Mouse (Mus musculus) stomach, postnatal 0 days (tissue): ENCODE measurements around the gene Orai1. TPM values are rescaled to one million over a fixed set of nuclear protein-coding genes. Genes with fewer than 3 reads are reported as not detected.

Experiments
- ATAC-seq: fragments of 200-750 bp; cut with Nextera tagmentation; 2 replicates; pipeline ENCODE4 v1.8.0; 2017; ENCODE audit not compliant: low FRiP score, low TSS enrichment
- DNase-seq: peaks from one replicate; pipeline ENCODE4 v3.0.0-alpha.2; 2016; ENCODE audit warnings: low spot score
- H3K27ac ChIP-seq: fragments of 300-500 bp; sonication (generic); replicated peaks from 2 replicates; pipeline ENCODE4 v1.5.1; 2014; ENCODE audit warnings: mild to moderate bottlenecking, control low read depth
- H3K27me3 ChIP-seq: fragments of 300-500 bp; sonication (generic); 2 replicates; pipeline ENCODE4 v1.6.1; 2014; ENCODE audit warnings: low read length; ENCODE audit not compliant: control insufficient read depth, insufficient read depth
- H3K36me3 ChIP-seq: fragments of 300-500 bp; sonication (generic); 2 replicates; pipeline ENCODE4 v1.6.1; 2014; ENCODE audit warnings: low read length, mixed read lengths; ENCODE audit not compliant: control insufficient read depth, insufficient read depth
- H3K4me1 ChIP-seq: fragments of 300-500 bp; sonication (generic); replicated peaks from 2 replicates; pipeline ENCODE4 v1.6.1; 2014; ENCODE audit warnings: antibody characterized with exemption; ENCODE audit not compliant: control insufficient read depth, insufficient read depth
- H3K4me2 ChIP-seq: fragments of 300-500 bp; sonication (generic); replicated peaks from 2 replicates; pipeline ENCODE4 v1.6.1; 2014; ENCODE audit warnings: low read depth, mild to moderate bottlenecking, control low read depth, moderate library complexity
- H3K4me3 ChIP-seq: fragments of 300-500 bp; sonication (generic); 2 replicates; pipeline ENCODE4 v1.5.1; 2014; ENCODE audit warnings: low read depth, low read length, control low read depth
- H3K9ac ChIP-seq: fragments of 300-500 bp; sonication (generic); 2 replicates; pipeline ENCODE4 v1.6.1; 2014; ENCODE audit warnings: mild to moderate bottlenecking, low read length, control low read depth, mixed read lengths
- H3K9me3 ChIP-seq: fragments of 300-500 bp; sonication (generic); 2 replicates; pipeline ENCODE4 v1.6.1; 2016; ENCODE audit warnings: low read length; ENCODE audit not compliant: control insufficient read depth
- CTCF ChIP-seq: IDR thresholded peaks from 2 replicates; pipeline ENCODE4 v1.5.1; 2016; ENCODE audit warnings: antibody characterized with exemption, low read depth, mild to moderate bottlenecking, moderate library complexity
- EP300 ChIP-seq: optimal IDR thresholded peaks from 2 replicates; pipeline ENCODE3; 2016; ENCODE audit warnings: antibody characterized with exemption
- WGBS: fragments of 180-500 bp; shearing (Covaris S2); extraction: QIAGEN DNeasy Blood & Tissue Kit; methylation state at CpG from one replicate; pipeline ENCODE4 v1.1.7; 2014; 5-methylcytosine and 5-hydroxymethylcytosine counted together
- polyA plus RNA-seq: library from polyadenylated mRNA; unstranded; fragments of >200 nt; fragmentation: Nextera tagmentation; extraction: Ambion mirVana; gene quantifications from 2 replicates; pipeline ENCODE4 v1.2.1, GENCODE M21; 2015

Orai1 gene
- polyA plus RNA-seq, 1 experiment from 2014 or later = 29.6 TPM

DNA sequence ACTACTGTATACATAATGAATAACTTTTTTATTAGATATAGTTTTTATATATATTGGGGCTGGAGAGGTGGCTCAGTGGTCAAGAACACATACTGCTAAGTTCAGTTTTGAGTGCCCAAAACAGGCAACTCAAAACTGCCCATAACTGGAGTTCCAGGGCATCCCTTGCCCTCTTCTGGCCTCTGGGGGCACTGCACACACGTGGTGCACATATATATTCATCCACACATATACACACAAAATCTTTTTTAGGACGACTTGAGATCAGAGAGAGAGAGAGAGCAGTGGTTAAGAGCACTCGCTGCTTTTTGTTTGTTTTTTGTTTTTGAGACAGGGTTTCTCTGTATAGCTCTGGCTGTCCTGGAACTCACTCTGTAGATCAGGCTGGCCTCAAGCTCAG, 16.4 kb downstream of the Orai1 start:
- Histone ChIP-seq H3K27ac (no peak overlapping the region), H3K27me3 (no peaks in the 10 kb centered on the region), H3K4me2 (no peak overlapping the region), H3K4me3 (no peak overlapping the region), H3K9ac (no peak overlapping the region), H3K36me3 (no peaks in the 10 kb centered on the region), H3K4me1 (no peaks in the 10 kb centered on the region), H3K9me3 (no peaks in the 10 kb centered on the region)
- no peak for TF ChIP-seq EP300
- TF ChIP-seq CTCF = peak; percentile 35
- DNase-seq = no peak
- no peak for ATAC-seq
- WGBS = 97% methylated on average over 3 of the region's 3 CpGs

DNA sequence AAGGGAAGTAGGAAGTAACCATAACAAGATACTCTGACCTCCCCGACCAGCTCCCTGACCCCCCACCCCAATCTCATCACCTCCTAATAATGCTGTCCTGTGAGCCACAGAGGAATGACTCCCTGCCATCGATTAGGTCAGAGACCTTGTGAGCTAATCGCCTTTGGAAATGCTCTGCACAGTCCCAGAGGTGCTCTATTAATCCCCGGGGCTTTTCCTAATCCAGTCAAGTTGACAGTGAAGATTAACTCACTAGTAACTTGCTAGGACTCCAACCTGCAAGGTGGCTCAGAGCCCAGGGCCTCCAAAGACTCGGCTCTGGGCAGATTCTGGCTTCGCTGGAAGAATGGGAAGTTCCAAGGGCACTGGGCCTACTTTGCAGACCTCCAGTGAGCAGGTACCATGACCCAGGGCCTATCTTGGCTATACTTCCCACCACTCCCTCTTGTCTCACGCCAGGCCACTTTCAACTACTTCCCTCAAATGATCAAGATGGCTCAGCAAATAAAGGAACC, 18.8 kb downstream of the Orai1 start:
- Histone ChIP-seq H3K9ac (no peak overlapping the region), H3K9me3 (no peaks in the 10 kb centered on the region), H3K4me1 (no peaks in the 10 kb centered on the region), H3K4me2 (no peak overlapping the region), H3K36me3 (no peaks in the 10 kb centered on the region), H3K27me3 (no peaks in the 10 kb centered on the region), H3K27ac (no peak overlapping the region), H3K4me3 (no peak overlapping the region)
- DNase-seq (no peak), ATAC-seq (no peak)
- 56% methylated on average over 7 of the region's 7 CpGs for WGBS
- no peak for TF ChIP-seq EP300
- TF ChIP-seq CTCF = no peak

DNA sequence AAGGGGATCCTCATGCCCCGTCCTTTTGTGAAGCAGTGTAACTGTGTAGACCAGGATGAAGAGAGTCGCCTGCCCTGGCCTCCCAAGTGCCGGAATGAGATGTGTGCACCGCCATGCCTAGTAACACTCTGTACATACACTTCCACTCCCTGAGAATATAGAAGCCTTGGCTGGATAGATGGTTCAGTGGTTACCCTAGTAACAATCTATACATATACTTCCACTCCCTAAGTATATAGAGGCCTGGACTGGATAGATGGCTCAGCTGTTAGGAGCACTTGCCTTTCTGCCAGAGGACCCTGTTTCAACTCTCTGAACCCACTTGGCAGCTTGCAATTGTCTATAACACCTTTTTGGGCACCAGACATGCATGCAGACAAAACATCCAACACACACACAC, 20.2 kb downstream of the Orai1 start:
- Histone ChIP-seq H3K27ac (peak overlapping the region; percentile 20), H3K36me3 (no peaks in the 10 kb centered on the region), H3K9me3 (no peaks in the 10 kb centered on the region), H3K4me2 (no peak overlapping the region), H3K4me1 (no peaks in the 10 kb centered on the region; the same call in 1 of the 2 replicates), H3K27me3 (no peaks in the 10 kb centered on the region), H3K9ac (no peak overlapping the region), H3K4me3 (no peak overlapping the region)
- DNase-seq = no peak
- 79% methylated on average over 4 of the region's 4 CpGs for WGBS
- peak; percentile 81 for ATAC-seq
- TF ChIP-seq EP300 = no peak
- no peak for TF ChIP-seq CTCF

DNA sequence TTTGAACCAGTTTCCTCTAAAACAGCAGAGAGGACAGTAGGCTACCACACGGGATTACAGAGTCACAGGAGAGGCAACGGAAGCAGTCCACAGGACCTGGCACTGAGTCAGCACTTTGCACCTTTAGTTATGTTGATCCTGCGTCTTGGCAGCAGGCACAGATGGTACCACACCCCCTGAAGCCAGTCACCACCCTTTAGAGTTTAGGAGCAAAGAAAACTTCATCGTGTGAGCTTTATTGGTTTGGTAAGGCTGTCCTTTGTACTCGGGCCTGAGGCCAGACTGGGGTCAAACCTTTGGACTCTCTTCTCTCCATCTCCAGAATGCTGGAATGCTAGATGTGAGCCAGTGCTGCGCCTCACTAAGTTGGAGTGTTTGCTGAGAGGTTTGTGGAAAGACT, 20.7 kb downstream of the Orai1 start:
- no peaks in the 10 kb centered on the region; the same call in 1 of the 2 replicates for H3K4me1 ChIP-seq
- no peak overlapping the region for H3K4me3 ChIP-seq
- TF ChIP-seq CTCF (no peak), EP300 (no peak)
- DNase-seq (peak; percentile 76), ATAC-seq (peak; percentile 83)
- H3K9ac ChIP-seq = no peak overlapping the region
- H3K4me2 ChIP-seq = no peak overlapping the region
- no peaks in the 10 kb centered on the region for H3K36me3 ChIP-seq
- peak overlapping the region; percentile 20 for H3K27ac ChIP-seq
- H3K9me3 ChIP-seq = no peaks in the 10 kb centered on the region
- no peaks in the 10 kb centered on the region for H3K27me3 ChIP-seq
- WGBS = 15% methylated on average over 6 of the region's 6 CpGs

DNA sequence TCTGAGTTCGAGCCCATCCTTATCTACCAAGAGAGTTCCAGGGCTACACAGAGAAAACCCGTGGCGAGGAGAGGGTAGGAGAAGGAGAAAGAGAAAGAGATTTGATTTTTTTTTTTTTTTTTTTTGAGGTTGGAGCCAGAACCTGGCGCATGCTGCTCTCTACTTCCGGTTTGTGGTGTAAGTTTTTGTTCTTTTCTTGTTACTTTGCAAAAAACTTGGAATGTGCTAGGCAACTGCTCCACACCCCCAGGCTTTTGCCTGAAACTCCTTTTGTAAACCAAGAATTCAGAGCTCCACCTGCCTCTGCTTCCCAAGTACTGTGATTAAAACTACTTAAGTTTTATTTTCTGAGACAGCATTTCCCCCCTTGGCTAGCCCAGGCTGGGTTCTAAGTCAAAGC, 23.2 kb downstream of the Orai1 start:
- ATAC-seq = no peak

DNA sequence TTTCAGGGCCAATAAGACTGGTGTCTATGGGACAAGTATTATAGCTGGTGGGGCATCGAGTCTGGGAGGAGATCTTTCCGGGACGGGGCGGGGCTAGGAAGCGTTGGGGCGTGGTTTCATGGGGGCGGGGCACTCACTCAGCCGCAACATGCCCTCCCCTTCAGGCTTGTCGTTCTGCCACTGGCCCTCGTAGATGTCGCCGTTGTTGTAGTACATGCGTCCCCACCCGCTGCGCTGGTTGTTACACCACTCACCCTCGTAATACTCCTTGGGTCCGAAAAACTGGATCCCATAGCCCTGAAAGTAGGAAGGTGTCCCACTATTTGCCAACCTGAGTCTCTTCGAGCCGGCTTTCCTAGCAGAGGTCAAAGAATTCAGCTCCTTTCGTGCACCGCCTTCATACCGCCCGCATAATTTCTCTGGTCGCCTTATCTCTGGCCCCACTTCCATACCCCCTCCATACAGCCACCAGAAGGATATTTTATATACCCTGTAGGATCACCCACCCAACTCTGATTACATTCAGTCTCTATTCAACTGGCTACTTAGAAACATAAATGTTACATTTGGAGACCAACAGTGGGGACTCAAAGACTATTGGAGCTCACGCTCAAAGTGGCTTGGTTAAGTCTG, 24.4 kb downstream of the Orai1 start:
- H3K9ac ChIP-seq = no peak overlapping the region
- 5% methylated on average over 25 of the region's 25 CpGs for WGBS

More for the DNA sequence above, 23.2 kb downstream of the Orai1 start:
- Histone ChIP-seq H3K4me1 (no peaks in the 10 kb centered on the region; the same call in 1 of the 2 replicates), H3K9ac (no peak overlapping the region), H3K36me3 (no peaks in the 10 kb centered on the region), H3K27me3 (no peaks in the 10 kb centered on the region), H3K4me2 (no peak overlapping the region), H3K9me3 (no peaks in the 10 kb centered on the region), H3K27ac (no peak overlapping the region), H3K4me3 (no peak overlapping the region)
- DNase-seq = no peak
- 79% methylated on average over 5 of the region's 5 CpGs for WGBS
- TF ChIP-seq CTCF (no peak), EP300 (no peak)

More for the DNA sequence above, 24.4 kb downstream of the Orai1 start:
- peak; percentile 89 for DNase-seq
- Histone ChIP-seq H3K27ac (no peak overlapping the region), H3K4me3 (peak overlapping the region; percentile 30), H3K4me1 (no peaks in the 10 kb centered on the region; the same call in 1 of the 2 replicates), H3K4me2 (peak overlapping the region; percentile 58), H3K9me3 (no peaks in the 10 kb centered on the region), H3K27me3 (no peaks in the 10 kb centered on the region), H3K36me3 (no peaks in the 10 kb centered on the region)
- ATAC-seq = peak; percentile 63
- TF ChIP-seq CTCF = no peak
